ENCODE assay signal across 18 mouse cellular contexts in the genomic region with DNA sequence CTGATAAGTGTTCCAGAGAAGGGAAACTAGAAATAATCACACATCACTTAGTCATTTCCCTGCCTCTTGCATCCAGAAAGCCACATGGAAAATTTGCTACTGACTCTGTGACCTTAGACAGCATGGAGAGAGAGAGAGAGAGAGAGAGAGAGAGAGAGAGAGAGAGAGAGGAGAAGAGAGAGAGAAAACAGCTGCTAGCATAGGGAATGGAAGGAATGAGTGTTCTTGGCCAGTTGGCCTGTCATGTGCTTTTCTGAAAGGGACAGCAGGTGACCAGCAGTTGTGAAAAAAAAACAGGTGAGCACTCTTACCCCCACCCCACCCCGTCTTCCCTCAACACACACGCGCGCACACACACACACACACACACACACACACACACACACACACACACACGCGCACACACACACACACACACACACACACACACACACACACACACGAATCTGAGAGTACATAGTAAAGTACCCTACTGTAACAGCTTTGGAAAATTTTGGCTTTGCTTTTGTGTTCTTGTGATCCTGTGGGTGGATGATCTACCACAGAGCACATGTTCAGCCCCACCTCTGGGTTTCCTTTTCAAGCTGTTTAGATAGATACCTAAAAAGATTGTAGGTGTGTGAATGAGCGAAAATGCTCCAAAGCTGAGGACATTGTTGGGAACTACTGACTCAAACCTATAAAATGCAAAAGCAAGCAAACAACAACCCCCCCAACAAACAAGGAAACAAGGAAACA. TPM values are rescaled to one million over a fixed set of nuclear protein-coding genes. Genes with fewer than 3 reads are reported as not detected.
A peak's percentile ranks its signal among the peaks of the same experiment; 100 is the strongest.
DNase-seq lines count a peak whose midpoint lies in the region; ATAC-seq and TF ChIP-seq lines count a peak whose summit lies in the region.
"Had no signal": no experiment of that assay in that cellular context is flagged by ENCODE, and none has a peak within 500 bp of the region (broad histone marks: within the 10 kb centered on the region; RNA-seq: fewer than 3 reads in every experiment).

No protein-coding gene starts in this region.

- H3K4me3 ChIP-seq in lung, postnatal 0 days (ENCODE audit: low read depth, low read length): no peak overlapping the region
- H3K4me3 ChIP-seq: embryonic facial prominence, embryonic 15.5 days; forebrain, embryonic 10.5 days; liver, embryonic 13.5 days had no signal

- H3K27ac ChIP-seq in lung, postnatal 0 days (ENCODE audit: low read length): no peak overlapping the region
- H3K27ac ChIP-seq: embryonic facial prominence, embryonic 15.5 days; forebrain, embryonic 10.5 days; hindbrain, postnatal 0 days; liver, embryonic 13.5 days had no signal

- WGBS in lung, postnatal 0 days: 69% methylated on average over 7 of the region's 8 CpGs

- TF ChIP-seq EP300 in lung, postnatal 0 days (IDR thresholded peaks at IDR 0.05): peak; percentile 52

- intact Hi-C loops in heart, postnatal 36 days (cut with DNase I): no loop called here

- H3K36me3 ChIP-seq in lung, postnatal 0 days (ENCODE audit: insufficient read depth, low read length): no peaks in the 10 kb centered on the region
- H3K36me3 ChIP-seq: embryonic facial prominence, embryonic 15.5 days; forebrain, embryonic 10.5 days; liver, embryonic 13.5 days had no signal

- TF ChIP-seq CTCF in lung, postnatal 0 days (IDR thresholded peaks at IDR 0.05): no peak

- H3K4me1 ChIP-seq in lung, postnatal 0 days (ENCODE audit: insufficient read depth, low read depth, low read length): 0 out of 2 replicates have a peak, but pooled peaks cover 3% of the 10 kb centered on the region
- H3K4me1 ChIP-seq: embryonic facial prominence, embryonic 15.5 days had no signal

- H3K27me3 ChIP-seq in lung, postnatal 0 days (replicated peaks; ENCODE audit: insufficient read depth, low read length): no peaks in the 10 kb centered on the region
- H3K27me3 ChIP-seq: embryonic facial prominence, embryonic 15.5 days; liver, embryonic 13.5 days had no signal

- no peak overlapping the region for H3K4me2 ChIP-seq in lung, postnatal 0 days (replicated peaks; ENCODE audit: low read depth, low read length)
- H3K4me2 ChIP-seq: embryonic facial prominence, embryonic 15.5 days; liver, embryonic 13.5 days had no signal

- H3K9ac ChIP-seq in lung, postnatal 0 days (replicated peaks; ENCODE audit: low read depth): no peak overlapping the region
- H3K9ac ChIP-seq: embryonic facial prominence, embryonic 15.5 days; liver, embryonic 13.5 days had no signal

- DNase-seq in heart, adult 18-20 months: peak; percentile 35 to 45
- no peak for DNase-seq in heart, postnatal 36 days
- DNase-seq in lung, postnatal 0 days (ENCODE audit: low spot score): peak; percentile 64
- no peak for DNase-seq in lung, adult 18-20 months
- peak; percentile 72 for DNase-seq in brain, adult 2 months (ENCODE audit: low read depth, low spot score)
- DNase-seq in spleen, postnatal 36 days (ENCODE audit: low spot score in 2 of 2): no peak
- no peak for DNase-seq in layer of hippocampus, postnatal 10 days (ENCODE audit: low spot score in 2 of 2)
- DNase-seq: adrenal gland, postnatal 14 days; cerebellum, adult 8-10 months; kidney, adult 8-10 months; kidney, postnatal 4 days; liver, embryonic 13.5 days; lung, postnatal 10 days; right cerebral cortex, adult 18-20 months; thymus, adult 2 months had no signal

- peak; percentile 56 for ATAC-seq in lung, postnatal 0 days
- ATAC-seq: hindbrain, postnatal 0 days had no signal

- no peaks in the 10 kb centered on the region for H3K9me3 ChIP-seq in lung, postnatal 0 days (ENCODE audit: low read length)
- H3K9me3 ChIP-seq: embryonic facial prominence, embryonic 15.5 days; forebrain, embryonic 10.5 days; liver, embryonic 13.5 days had no signal

RNA-seq across cellular contexts. Expression of a gene that starts 23.5 kb away (rescaled TPM):
- 10 to 100 TPM; 41.8 to 43.5 TPM for total RNA-seq in heart, adult 18-20 months (2021)
- 10 to 100 TPM; 54.6 to 63.8 TPM for total RNA-seq in heart, postnatal 36 days (2021)
- 247 and 292 TPM in 2 replicates for polyA plus RNA-seq in lung, postnatal 0 days (2015; fragmentation: Nextera tagmentation; extraction: Ambion mirVana)
- 10 to 100 TPM; 35.2 to 35.5 TPM for total RNA-seq in layer of hippocampus, postnatal 10 days (2021)

Comparison
In these comparisons a context has a peak if more than half of its experiments do, and no peak if none do; other contexts are left out.
1. DNase-seq: peak in heart, adult 18-20 months (2 of 2), lung, postnatal 0 days (single experiment) and brain, adult 2 months (single experiment); none in heart, postnatal 36 days (0 of 2), lung, adult 18-20 months (0 of 2), spleen, postnatal 36 days (0 of 2) and layer of hippocampus, postnatal 10 days (0 of 2).